Mouse (Mus musculus): ENCODE measurements around the gene Treh. TPM values are rescaled to one million over a fixed set of nuclear protein-coding genes. Genes with fewer than 3 reads are reported as not detected.
"Not testable (repeated sequence)": the region's sequence is repeated elsewhere in the genome, so short reads cannot be mapped to it uniquely, and the experiment has no call there.

The Treh gene
- not detected in 2 replicates for total RNA-seq (2015; ENCODE audit: low replicate concordance)
- not detected in 2 replicates for total RNA-seq (2017; ENCODE audit: low replicate concordance)

GRCm38 (mm10) chr9:44673005-44673404 is at the start of gene Treh:
Treh (plus strand) TSS chr9:44673233.
- ATAC-seq (replicated peaks; ENCODE audit: low FRiP score, poor library complexity, severe bottlenecking), result 0 out of 2 replicates have a peak, but pooled peaks have one; percentile 14

DNA sequence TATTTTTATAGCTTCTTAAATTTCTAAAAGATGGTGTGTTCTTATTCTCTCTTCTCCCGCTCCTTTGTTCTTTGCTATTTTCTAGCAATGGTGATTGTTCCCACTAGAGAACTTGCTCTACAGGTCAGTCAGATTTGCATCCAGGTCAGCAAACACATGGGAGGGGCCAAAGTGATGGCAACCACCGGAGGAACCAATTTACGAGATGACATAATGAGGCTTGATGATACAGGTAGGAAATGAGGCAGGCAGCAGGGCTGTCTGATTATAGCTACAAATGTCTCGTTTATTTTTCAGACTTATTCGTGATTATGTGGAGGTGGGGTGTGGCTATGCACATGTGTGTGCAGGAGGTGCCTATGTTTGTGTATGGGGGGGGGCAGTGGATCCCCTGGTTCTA is 48.6 kb upstream of the Treh start:
- no peak for ATAC-seq (replicated peaks; ENCODE audit: low FRiP score, poor library complexity, severe bottlenecking)

- peak; percentile 92 for ATAC-seq (replicated peaks; ENCODE audit: low FRiP score, poor library complexity, severe bottlenecking)
These were observed 46.8 kb upstream of the Treh start for GRCm38 (mm10) chr9:44626268-44626667.

DNA sequence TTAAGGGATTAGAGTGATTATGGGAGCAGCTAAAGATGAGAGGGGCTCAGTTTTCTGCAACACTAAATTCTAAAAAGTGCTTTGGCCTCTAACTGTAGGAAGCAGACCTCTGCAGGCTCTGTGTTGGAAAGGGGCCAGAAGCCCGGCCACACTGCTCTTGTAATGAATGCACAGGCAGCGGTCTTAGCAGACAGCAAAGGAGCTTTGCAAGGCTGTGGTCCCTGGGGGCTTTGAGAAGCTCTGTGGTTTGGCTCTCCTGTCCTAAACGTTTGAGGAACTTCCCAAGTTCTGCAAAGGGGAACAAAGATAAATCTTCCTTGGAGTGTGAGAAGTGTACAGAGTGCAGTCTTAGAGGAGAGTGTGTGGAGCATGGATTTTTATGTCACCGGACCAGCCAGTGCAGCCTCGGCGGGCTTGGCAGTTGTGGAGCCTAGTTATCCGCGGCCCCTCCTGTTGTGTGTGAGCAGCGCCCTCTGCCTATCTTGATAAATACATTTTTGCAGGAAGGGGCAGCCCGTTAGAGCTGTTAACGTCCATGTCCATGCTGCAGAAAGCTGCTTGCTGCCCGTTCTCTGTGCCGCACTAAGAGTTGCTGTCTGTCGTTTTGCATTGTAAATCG is 35.4 kb upstream of the Treh start:
- peak; percentile 48; the same call in 1 of the 2 replicates for ATAC-seq (replicated peaks; ENCODE audit: low FRiP score, poor library complexity, severe bottlenecking)

- not testable (repeated sequence) for ATAC-seq (replicated peaks; ENCODE audit: low FRiP score, poor library complexity, severe bottlenecking)
These were observed 34.3 kb upstream of the Treh start for GRCm38 (mm10) chr9:44638726-44639125.

DNA sequence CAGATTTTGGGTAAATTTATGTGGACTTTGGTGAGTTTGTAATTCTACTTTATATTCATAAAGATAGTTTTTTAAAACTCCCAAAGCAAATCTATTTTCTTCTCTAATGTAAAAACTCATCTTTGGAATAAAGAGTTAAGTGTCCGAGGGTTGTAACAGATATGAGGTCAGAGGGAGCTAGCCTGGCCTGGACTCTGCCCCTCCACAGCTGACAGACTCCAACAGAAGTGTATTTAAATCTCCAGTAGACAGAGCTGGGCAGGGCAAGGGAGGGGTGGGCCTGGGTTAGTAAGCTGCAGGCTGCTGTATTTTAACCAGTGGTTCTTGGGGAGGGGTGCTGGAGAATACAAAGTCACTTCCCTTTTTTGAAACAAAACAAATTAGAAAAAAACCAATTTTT is 33.0 kb upstream of the Treh start:
- ATAC-seq (replicated peaks; ENCODE audit: low FRiP score, poor library complexity, severe bottlenecking), result not testable (repeated sequence)

DNA sequence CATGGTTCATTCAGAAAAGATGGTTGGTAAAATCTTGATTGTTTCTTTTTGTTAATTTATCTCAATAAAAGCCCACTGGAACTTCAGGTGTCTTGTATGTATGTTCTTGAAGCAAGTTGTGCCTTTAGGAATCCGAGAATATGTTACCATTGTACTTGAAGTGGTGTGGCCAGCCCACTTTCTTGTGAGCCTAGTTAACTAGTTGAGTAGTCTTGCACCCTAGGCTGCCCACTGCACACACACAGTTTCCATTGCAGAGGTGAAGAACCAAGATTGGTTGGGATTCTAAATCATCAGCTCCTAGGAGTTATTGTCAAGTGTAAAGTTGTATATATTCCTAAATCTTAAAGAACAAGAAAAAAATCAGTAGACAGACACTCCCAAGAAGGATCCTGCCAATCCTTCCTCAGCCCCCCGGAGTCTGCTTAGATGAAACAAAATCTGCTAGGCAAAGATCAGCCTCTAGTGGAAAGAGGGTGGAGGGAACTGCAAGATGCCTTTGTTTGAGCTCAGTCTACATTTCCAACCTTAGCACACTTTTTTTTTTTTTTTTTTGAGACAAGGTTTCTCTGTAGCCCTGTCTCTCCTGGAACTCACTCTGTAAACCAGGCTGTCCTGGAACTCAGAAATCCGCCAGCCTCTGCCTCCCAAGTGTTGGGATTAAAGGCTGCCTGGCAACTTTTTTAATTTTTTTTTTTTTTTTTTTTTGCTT is 32.2 kb upstream of the Treh start:
- ATAC-seq (replicated peaks; ENCODE audit: low FRiP score, poor library complexity, severe bottlenecking), result no peak

DNA sequence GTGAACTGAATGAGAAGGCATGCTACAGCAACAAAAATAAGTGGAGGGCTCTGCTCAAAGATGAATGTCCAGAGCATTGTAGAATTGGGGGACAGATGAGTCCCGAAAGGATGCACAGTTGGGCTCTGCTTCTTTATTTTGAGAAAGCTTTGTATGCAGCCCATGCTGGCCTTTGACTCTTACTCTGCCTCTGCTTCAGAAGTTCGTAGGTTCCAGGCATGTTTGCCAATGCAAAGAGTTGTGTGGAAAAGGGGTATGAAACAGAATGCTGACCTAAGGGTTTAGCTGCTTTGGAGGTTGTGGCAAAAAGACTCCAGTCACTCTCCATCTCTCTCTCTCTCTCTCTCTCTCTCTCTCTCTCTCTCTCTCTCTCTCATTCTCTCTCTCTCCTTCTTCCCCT is 31.4 kb upstream of the Treh start:
- no peak for ATAC-seq (replicated peaks; ENCODE audit: low FRiP score, poor library complexity, severe bottlenecking)

- ATAC-seq (replicated peaks; ENCODE audit: low FRiP score, poor library complexity, severe bottlenecking), result no peak
These were observed 29.9 kb upstream of the Treh start for GRCm38 (mm10) chr9:44643103-44643502.

GRCm38 (mm10) chr9:44644186-44644585 is 28.8 kb upstream of the Treh start:
- no peak for ATAC-seq (replicated peaks; ENCODE audit: low FRiP score, poor library complexity, severe bottlenecking)

DNA sequence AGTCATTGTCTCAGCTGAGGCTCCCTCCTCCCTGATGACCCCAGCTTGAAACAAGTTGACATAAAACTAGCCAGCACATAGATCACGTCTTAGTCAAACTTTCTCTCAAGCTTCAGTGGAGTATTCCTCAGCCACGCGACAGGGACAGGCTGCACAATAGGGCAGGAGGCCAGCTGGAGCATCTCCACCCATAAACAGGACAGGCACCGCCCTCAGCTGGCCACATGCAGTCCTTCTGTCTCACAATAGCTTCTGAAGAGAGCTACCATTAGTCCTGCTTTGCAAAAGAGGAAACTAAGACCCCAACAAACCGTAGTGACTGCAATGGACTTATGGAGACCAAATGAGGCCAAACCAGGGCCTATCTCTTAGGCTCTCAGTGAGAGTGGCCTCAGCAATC is 27.6 kb upstream of the Treh start:
- no peak for ATAC-seq (replicated peaks; ENCODE audit: low FRiP score, poor library complexity, severe bottlenecking)

DNA sequence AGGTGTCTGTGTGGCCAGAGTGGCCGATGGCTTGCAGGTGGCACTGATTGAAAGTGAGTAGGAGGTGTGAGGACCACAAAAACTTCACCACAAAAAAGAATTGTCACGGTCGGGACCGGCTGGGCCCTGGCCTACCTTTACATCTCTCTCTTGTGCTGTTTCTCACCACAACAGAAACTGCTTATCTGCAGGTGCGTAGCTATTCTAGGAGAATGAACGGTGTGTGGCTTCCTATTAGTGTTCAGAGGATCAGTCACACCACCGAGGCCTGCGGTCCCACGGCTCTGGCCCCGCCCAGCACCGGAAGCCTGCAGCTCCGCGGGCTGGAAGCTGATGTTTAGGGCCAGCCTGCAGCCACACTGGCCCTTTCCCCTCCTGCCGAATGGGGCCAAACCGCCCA is 27.1 kb upstream of the Treh start:
- ATAC-seq (replicated peaks; ENCODE audit: low FRiP score, poor library complexity, severe bottlenecking), result 0 out of 2 replicates have a peak, but pooled peaks have one; percentile 49

GRCm38 (mm10) chr9:44646366-44646765 is 26.7 kb upstream of the Treh start:
- ATAC-seq (replicated peaks; ENCODE audit: low FRiP score, poor library complexity, severe bottlenecking), result no peak

DNA sequence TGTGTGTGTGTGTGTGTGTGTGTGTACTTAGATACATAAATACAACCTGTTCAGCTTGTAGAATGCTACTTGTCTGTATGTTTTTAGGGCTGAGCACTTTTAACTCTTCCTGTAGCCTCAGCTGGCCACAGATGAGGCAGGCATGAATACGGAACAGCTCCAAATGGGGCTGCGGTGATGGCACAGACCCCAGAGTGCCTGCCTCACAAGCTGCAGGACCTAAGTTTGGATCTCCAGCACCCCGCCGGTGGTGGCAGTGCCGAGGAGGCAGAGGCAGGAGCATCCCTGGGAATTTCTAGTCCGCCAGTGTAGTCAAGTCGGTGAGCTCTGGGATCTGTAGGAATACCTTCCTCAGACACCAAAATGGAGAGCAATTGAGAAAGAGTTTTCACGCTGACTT is 26.0 kb upstream of the Treh start:
- no peak for ATAC-seq (replicated peaks; ENCODE audit: low FRiP score, poor library complexity, severe bottlenecking)

GRCm38 (mm10) chr9:44647656-44648055 is 25.4 kb upstream of the Treh start:
- no peak for ATAC-seq (replicated peaks; ENCODE audit: low FRiP score, poor library complexity, severe bottlenecking)

GRCm38 (mm10) chr9:44648881-44649281 is 24.2 kb upstream of the Treh start:
- no peak for ATAC-seq (replicated peaks; ENCODE audit: low FRiP score, poor library complexity, severe bottlenecking)

- peak; percentile 81 for ATAC-seq (replicated peaks; ENCODE audit: low FRiP score, poor library complexity, severe bottlenecking)
These were observed 21.0 kb upstream of the Treh start for GRCm38 (mm10) chr9:44652027-44652426.

- ATAC-seq (replicated peaks; ENCODE audit: low FRiP score, poor library complexity, severe bottlenecking), result no peak
These were observed 19.1 kb upstream of the Treh start for GRCm38 (mm10) chr9:44653896-44654295.

GRCm38 (mm10) chr9:44655098-44656066 is 17.7 kb upstream of the Treh start:
- ATAC-seq (replicated peaks; ENCODE audit: low FRiP score, poor library complexity, severe bottlenecking), result peak; percentile 78

DNA sequence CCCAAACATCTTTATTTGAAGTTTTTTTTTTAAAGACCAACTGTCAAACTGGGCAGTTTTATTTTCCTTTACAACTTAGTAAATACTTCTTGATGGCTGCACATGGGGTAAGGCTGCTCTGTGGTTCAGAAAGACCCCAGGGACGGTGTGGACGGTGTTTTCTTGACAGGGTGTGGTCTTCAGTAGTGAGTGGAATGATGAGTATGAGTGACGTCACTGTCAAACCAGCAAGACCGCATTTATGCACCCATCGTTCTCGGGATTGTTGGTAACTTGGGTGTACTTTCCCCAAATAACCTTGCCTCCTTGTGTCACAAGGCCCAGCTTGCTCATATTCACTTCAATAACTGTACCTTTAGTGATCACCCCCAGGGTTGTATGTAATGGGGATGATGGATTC is 9.3 kb upstream of the Treh start:
- ATAC-seq (replicated peaks; ENCODE audit: low FRiP score, poor library complexity, severe bottlenecking), result no peak

All from erythroblast, adult 5-6 weeks (primary cell).